Mouse (Mus musculus): ENCODE results near the gene Snx13.

Snx13 gene

GRCm38 (mm10) chr12:35046999-35047319 is at the start of gene Snx13:
Gene Snx13 (plus strand): TSS chr12:35047186.
- DNase-seq = peak; percentile 85

- DNase-seq = no peak
Measured at GRCm38 (mm10) chr12:34997597-34998182, 49.3 kb upstream of the Snx13 start.

GRCm38 (mm10) chr12:34998778-34999467 is 48.1 kb upstream of the Snx13 start:
- no peak for DNase-seq

- no peak for DNase-seq
Measured at GRCm38 (mm10) chr12:35000323-35000722, 46.7 kb upstream of the Snx13 start.

GRCm38 (mm10) chr12:35005748-35006147 is 41.2 kb upstream of the Snx13 start:
- no peak for DNase-seq

GRCm38 (mm10) chr12:35007851-35008250 is 39.1 kb upstream of the Snx13 start:
- no peak for DNase-seq

GRCm38 (mm10) chr12:35008340-35009137 is 38.4 kb upstream of the Snx13 start:
- no peak for DNase-seq

GRCm38 (mm10) chr12:35011462-35011861 is 35.5 kb upstream of the Snx13 start:
- DNase-seq = no peak

- no peak for DNase-seq
Measured at GRCm38 (mm10) chr12:35013950-35014349, 33.0 kb upstream of the Snx13 start.

GRCm38 (mm10) chr12:35016056-35016455 is 30.9 kb upstream of the Snx13 start:
- DNase-seq = no peak

- no peak for DNase-seq
Measured at GRCm38 (mm10) chr12:35016481-35017250, 30.3 kb upstream of the Snx13 start.

- no peak for DNase-seq
Measured at GRCm38 (mm10) chr12:35018679-35019237, 28.2 kb upstream of the Snx13 start.

- DNase-seq = no peak
Measured at GRCm38 (mm10) chr12:35021285-35021684, 25.7 kb upstream of the Snx13 start.

GRCm38 (mm10) chr12:35022066-35022465 is 24.9 kb upstream of the Snx13 start:
- DNase-seq = no peak

GRCm38 (mm10) chr12:35025916-35026432 is 21.0 kb upstream of the Snx13 start:
- DNase-seq = no peak

- no peak for DNase-seq
Measured at GRCm38 (mm10) chr12:35027533-35027932, 19.5 kb upstream of the Snx13 start.

GRCm38 (mm10) chr12:35038668-35039570 is 8.1 kb upstream of the Snx13 start:
- DNase-seq = no peak

- no peak for DNase-seq
Measured at GRCm38 (mm10) chr12:35039571-35039936, 7.4 kb upstream of the Snx13 start.

GRCm38 (mm10) chr12:35041964-35042363 is 5.0 kb upstream of the Snx13 start:
- no peak for DNase-seq

GRCm38 (mm10) chr12:35046310-35046998 is 532 bp upstream of the Snx13 start:
- no peak for DNase-seq
